Mouse (Mus musculus): Measurements from ENCODE around the gene Lrrc31. TPM values are rescaled to one million over a fixed set of nuclear protein-coding genes. Genes with fewer than 3 reads are reported as not detected.
"Not testable (repeated sequence)": the region's sequence is repeated elsewhere in the genome, so short reads cannot be mapped to it uniquely, and the experiment has no call there.

Gene Lrrc31
- not detected for total RNA-seq (2021)

GRCm38 (mm10) chr3:30699711-30700505 lies at the start of gene Lrrc31:
Gene Lrrc31 (minus strand): TSS chr3:30699843.
- intact Hi-C loops (cut with DNase I): loop anchor here (5.0 kb wide), 1 partner anchor 92 kb away; the partner anchor contains the start of gene Sec62

GRCm38 (mm10) chr3:30748316-30748715 lies 48.7 kb upstream of the Lrrc31 start:
- DNase-seq: no peak
- intact Hi-C loops (cut with DNase I): no loop called here

More at GRCm38 (mm10) chr3:30699711-30700505, at the start of gene Lrrc31:
- not testable (repeated sequence) for DNase-seq

GRCm38 (mm10) chr3:30746006-30746405 lies 46.4 kb upstream of the Lrrc31 start, which contains the start of gene Samd7:
Gene Samd7 (plus strand): TSS chr3:30746293.
- intact Hi-C loops (cut with DNase I): no loop called here
- DNase-seq: no peak

GRCm38 (mm10) chr3:30742891-30743290 lies 43.2 kb upstream of the Lrrc31 start:
- intact Hi-C loops (cut with DNase I): no loop called here
- DNase-seq: no peak

- intact Hi-C loops (cut with DNase I): no loop called here
- DNase-seq: peak; percentile 48
Observed at GRCm38 (mm10) chr3:30741306-30741705, 41.7 kb upstream of the Lrrc31 start.

DNA sequence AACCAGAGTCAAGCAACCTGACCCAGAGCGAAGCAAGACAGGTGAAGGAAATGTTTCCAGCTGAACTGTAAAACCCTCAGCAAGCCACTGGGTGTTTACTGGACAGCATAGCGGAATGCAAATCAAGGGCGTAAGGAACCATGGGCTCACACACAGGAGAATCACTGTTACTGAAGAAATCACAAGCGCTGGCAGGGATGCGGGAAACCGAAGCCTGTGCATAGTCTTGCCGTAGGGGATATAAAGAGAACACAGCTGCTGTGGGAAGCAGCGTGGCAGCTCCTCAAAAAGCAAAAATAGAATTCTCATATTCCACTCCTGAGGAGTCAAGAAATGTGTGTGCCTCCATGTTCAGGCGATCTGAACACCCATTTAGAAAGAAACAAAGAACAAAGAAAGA lies 37.2 kb upstream of the Lrrc31 start:
- DNase-seq: no peak
- intact Hi-C loops (cut with DNase I): no loop called here

- no peak for DNase-seq
- intact Hi-C loops (cut with DNase I): no loop called here
Observed at GRCm38 (mm10) chr3:30729046-30729445, 29.4 kb upstream of the Lrrc31 start.

DNA sequence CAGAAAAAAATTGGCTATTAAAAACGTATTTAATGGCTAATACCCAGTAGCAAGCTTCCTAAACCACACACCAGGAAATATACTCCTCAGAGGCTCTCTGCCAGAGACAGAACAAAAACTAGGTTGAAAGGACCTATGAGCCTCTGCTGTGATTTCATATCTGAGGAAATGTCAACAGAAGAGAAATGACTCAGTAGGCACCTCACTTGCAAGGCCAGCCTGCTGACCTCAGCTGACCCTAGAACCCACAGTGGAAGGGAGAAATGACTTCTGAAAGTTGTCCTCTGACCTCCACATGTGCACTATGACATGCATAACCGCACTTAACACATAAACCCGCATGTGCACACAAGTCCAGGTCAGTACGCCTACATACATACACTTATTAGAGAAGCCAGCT lies 27.6 kb upstream of the Lrrc31 start:
- DNase-seq: no peak
- intact Hi-C loops (cut with DNase I): no loop called here

- intact Hi-C loops (cut with DNase I): no loop called here
- DNase-seq: no peak
Observed at GRCm38 (mm10) chr3:30725514-30725913, 25.9 kb upstream of the Lrrc31 start.

GRCm38 (mm10) chr3:30724848-30725465 lies 25.3 kb upstream of the Lrrc31 start:
- intact Hi-C loops (cut with DNase I): no loop called here
- DNase-seq: no peak

DNA sequence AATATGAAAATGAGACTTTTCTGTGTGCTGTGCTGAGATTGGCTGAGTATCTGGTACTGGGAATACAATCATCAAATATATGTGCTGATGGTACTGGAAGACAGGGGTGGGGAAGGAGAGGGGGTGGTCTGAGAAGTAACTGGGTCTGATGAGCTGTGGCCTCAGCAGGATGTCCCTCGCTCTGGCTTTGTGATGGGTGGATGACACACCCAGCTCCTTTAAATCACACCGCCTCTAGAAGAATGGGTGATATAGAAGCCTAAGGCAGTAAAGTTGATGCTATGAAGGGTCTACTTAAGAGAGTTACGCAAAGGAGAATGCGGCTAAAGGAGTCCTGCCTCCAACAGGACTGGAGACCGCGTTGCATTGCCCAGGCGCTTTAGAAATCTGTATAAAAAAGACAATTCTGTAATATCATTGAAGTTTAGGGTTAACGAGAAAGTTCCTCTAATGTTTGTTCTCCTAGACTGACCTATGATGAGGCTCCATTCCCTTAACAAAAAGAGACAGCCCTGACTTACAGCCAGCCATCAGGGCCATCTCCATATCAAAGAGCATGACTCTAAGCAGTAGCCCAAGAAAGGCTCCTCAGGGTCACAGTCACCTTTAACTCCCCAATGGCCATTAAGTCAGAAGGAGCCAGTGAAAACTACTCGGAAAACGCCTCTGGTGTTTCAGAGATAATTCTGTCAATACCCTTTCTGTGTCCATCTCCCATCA lies 24.6 kb upstream of the Lrrc31 start:
- DNase-seq: no peak
- intact Hi-C loops (cut with DNase I): no loop called here

DNA sequence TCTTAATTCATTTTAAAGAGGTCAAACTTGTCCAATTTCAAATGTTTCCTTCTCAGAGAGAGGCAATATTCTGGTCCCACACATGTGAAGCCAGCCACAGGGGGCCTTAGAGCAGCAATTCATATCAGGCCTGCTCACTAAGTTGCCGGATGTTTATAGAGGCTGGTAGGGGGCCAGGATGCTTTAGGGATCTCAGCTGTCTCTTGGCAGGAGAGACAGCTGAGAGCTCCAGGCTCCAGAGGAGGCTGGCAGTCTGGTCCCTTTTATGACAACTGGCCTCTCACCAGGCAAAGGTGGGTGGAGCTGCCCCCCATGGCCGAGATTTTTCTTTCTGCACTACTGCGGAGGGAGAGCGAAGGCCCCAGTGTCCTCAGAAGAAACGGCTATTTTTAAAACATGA lies 23.5 kb upstream of the Lrrc31 start:
- DNase-seq: peak; percentile 16
- intact Hi-C loops (cut with DNase I): no loop called here

GRCm38 (mm10) chr3:30722461-30722860 lies 22.8 kb upstream of the Lrrc31 start:
- intact Hi-C loops (cut with DNase I): no loop called here
- no peak for DNase-seq

DNA sequence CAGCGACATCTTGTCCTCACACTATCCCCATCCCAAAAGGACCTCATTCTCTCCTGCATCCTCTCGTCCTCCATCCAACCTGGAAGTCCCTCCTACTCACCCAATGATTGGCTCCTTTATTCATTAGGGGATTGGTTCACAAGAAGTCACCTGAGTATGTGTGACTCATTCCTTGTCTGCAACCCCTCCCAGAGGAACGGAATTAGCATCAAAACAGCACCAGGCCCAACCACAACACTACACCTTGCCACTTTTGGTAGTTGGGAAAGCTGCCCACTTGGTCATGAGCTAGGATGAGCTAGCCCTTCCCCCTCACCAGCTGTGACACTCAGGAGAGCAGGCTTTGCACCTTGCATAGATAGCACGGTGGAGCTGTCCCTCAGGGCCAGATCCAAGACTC lies 22.4 kb upstream of the Lrrc31 start:
- intact Hi-C loops (cut with DNase I): no loop called here

DNA sequence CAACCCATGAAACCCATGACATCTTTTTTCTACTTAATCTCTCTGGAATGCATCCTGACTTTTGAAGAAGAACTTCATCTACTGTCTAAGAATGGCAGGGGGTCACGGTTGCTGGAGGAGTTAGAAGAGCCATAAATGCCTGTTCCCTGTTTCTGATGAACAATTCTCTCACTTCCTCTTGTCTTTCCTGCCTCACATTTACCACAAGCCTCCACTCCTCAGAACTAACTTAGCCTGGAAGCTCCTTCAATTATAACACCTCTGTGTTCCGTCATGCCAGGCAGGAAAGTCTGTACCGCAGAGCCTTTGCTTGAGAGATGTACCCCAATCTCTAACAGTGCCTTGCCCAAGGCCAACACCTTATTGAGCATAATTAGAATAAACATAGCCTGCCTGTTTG lies 19.0 kb upstream of the Lrrc31 start:
- no peak for DNase-seq
- intact Hi-C loops (cut with DNase I): no loop called here

More for the DNA sequence above, 22.4 kb upstream of the Lrrc31 start:
- no peak for DNase-seq

GRCm38 (mm10) chr3:30713334-30713733 lies 13.7 kb upstream of the Lrrc31 start:
- DNase-seq: no peak
- intact Hi-C loops (cut with DNase I): no loop called here

GRCm38 (mm10) chr3:30710191-30710590 lies 10.5 kb upstream of the Lrrc31 start:
- DNase-seq: no peak
- intact Hi-C loops (cut with DNase I): no loop called here

DNA sequence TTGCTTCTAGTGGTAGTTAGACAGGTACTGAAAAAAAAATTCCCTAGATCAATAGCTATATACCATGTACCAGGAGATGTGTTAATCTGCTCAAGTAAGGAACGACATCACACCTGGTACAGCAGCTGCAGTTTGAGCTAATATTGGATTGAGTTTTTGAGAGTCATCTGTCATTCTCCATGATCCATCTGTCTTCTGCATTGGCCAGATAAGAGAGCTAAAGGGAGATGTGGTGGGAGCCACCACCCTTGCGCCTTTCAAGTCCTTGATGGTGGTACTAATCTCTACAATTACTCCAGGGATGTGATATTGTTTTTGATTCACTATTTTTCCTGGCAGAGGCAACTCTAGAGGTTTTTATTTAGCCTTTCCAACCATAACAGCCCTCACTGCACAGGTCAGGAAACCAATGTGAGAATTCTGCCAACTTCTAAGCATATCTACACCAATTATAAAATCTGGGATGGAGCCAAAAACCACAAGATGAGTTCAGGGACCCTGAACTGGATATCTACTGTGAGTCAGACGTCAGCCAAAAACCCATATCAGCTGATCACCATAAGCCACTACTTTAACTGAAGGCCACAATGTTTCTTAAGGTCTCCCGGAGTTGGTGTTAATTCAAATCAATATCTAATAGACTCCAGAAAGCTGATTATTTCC lies 7.1 kb upstream of the Lrrc31 start:
- no peak for DNase-seq
- intact Hi-C loops (cut with DNase I): no loop called here

DNA sequence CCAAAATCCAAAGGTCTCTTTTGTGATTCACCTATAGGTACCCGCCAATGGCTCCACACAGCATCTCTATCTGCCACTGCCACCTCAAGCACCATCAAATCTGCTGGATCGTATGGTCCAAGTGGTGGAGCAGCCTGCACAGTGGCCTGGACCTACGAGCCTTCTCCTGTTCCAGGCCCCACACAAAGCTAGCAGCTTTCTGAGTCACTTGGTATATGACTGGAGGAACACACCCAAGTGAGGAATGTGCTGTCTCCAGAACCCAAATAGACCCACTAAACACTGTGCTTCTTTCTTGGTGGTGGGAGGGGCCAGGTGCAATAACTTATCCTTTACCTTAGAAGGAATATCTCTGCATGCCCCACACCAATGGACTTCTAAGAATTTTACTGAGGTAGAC lies 6.3 kb upstream of the Lrrc31 start:
- no peak for DNase-seq
- intact Hi-C loops (cut with DNase I): no loop called here

DNA sequence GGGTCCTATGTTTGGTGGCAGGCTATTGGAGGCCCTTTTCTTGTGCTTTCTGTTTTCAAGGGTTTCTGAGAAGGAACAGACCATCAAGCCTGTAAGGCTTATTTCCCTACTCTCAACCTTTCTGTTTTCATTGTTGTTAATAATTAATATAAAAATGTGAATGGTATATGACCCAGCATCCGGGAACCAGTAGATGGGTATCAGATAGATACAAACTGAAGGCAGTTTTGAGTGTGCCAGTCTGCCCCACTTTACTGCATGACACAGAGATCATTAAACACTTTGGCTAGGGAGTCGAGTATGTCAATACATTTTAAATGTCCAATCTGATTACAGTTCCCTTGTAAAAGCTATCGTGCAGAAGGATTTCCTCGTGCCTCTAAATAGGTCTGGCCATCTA lies 1.8 kb downstream of the Lrrc31 start:
- intact Hi-C loops (cut with DNase I): loop anchor here (5.0 kb wide), 1 partner anchor 94 kb away; the partner anchor contains the start of gene Sec62
- DNase-seq: no peak

- intact Hi-C loops (cut with DNase I): loop anchor here (5.0 kb wide), 1 partner anchor 96 kb away; the partner anchor contains the start of gene Sec62
- DNase-seq: peak; percentile 58
Observed at GRCm38 (mm10) chr3:30696346-30696745, 3.3 kb downstream of the Lrrc31 start.
